ENCODE assay signal across 1 mouse cellular context in the genomic region with DNA sequence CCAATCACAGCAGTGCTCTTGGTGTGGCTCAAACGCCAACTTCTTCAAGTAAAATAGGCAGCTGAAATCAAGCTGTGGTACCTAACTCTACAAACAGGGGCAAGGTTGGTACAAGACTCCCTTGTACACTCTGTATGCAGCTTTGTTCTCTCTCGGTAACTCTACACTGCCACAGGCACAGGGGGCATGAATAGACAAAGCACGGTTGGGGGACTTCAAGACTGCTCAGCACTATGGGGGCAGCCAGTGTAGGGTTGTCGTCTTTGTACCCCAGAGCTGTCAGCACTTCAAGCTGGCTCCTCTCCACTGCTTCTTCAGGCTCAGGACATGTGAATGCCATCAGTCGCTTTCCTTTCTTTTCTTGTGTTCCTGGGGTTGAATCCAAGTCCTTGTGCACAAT.
TF ChIP-seq lines count a peak whose summit lies in the region.

No protein-coding gene starts in this region.

TF ChIP-seq in myocyte, 11 proteins besides CTCF, POLR2A, EP300 and RAD21 (continued from another document):
- TF ChIP-seq MAX (IDR thresholded peaks at IDR 0.05; ENCODE audit: low read depth) (no peak), POLR2AphosphoS2 (IDR thresholded peaks at IDR 0.05; ENCODE audit: insufficient read length, low read depth) (no peak), REST (IDR thresholded peaks at IDR 0.05; ENCODE audit: insufficient read depth, insufficient read length) (no peak), TCF12 (IDR thresholded peaks at IDR 0.05; ENCODE audit: insufficient read depth, poor library complexity, severe bottlenecking) (no peak)
